Mouse (Mus musculus): ENCODE measurements around the gene Tmem178b. TPM values are rescaled to one million over a fixed set of nuclear protein-coding genes. Genes with fewer than 3 reads are reported as not detected.

Gene Tmem178b
- total RNA-seq, 2 experiments from 2014 or later, result not detected

DNA sequence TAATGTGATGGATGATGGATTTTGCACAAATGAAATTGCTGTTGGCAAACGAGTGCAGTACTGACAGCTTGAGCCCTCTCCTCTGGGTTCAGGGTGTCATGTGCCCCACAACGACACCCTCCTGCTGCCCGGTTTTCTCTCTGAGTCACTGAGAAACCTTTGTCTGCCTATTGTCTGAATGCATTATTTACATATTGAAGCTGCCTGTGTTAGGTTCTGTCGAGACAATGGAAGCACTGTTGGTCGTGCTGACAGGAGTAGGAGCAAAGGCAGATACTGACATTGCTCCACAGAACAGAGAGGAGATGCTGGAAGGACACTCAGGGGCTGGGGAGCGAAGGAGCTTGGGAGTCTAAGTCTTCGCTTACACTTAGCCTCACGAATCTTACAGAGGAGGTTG is 44.2 kb downstream of the Tmem178b start:
- ATAC-seq (replicated peaks; ENCODE audit: poor library complexity, severe bottlenecking), result no peak

DNA sequence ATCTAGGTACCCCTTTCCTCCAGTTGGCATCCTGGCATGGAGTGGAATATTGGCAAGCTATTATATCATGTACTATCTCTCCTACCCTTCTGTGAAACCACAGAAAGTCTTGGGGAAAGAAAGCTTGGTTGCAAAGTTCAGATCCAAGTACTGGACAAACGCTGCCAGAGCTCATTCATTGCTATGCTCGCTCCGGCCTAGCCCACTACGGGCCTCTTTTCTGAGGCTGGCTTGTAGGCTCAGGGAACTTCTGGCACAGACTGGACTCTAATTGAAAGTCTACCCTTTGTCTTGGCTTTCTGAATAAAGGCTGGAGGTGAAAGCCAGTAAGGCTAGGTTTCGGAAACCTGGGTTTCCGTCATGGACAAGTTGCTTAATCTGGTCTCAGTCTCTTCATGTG is 44.7 kb downstream of the Tmem178b start:
- no peak for ATAC-seq (replicated peaks; ENCODE audit: poor library complexity, severe bottlenecking)

DNA sequence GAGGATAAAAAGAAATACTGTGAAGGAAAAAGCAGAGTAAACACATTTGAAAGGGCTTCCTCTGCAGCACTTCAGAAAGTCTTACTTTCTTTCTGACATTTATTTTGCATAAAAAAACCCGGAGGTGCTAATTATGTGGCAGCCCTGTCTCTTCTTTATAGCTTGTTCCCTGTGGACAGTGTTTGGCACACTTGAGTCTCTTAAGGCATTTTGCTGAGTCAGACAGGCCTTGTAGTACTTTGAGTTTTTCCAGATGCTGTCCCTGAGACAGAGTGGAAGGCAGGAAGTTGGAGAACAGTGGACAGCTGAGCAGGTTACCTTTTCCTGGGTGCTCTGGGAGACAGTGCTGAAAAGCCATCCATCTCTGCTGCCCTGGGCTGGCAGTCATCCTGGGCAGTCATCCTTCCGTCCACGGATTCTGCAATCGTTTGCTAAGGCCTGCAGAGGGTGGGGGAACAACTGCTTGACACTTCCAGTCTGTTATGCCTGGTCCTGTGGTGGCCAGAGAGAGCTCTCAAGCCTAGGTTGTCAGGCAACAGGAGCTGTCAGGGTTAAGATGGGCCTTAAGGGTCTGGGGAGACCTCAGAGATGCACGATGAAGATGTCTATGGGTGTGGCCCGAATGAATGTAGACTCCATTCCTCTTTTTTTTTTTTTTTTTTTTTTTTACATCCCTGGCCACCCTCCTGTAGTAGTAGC is 46.1 kb downstream of the Tmem178b start:
- ATAC-seq (replicated peaks; ENCODE audit: poor library complexity, severe bottlenecking), result no peak

DNA sequence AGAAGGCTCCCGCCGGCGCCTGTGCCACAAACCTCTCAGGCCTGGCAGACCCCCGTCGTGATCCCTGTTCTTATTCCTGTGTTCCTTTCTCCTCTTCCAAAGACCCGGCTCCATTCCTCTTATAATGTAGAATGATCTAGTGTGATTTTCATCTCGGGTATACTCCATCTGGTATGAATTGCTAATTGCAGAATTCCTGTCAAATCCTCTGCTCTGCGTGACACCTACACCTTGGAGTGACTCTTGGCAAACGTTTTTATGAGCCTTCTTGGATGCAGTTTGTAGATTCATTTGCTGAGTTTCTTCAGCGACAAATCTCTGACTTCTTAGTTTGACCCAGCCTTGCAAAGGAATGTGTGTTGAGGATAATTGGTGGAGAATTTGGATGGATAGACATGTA is 53.4 kb downstream of the Tmem178b start:
- no peak for ATAC-seq (replicated peaks; ENCODE audit: poor library complexity, severe bottlenecking)

DNA sequence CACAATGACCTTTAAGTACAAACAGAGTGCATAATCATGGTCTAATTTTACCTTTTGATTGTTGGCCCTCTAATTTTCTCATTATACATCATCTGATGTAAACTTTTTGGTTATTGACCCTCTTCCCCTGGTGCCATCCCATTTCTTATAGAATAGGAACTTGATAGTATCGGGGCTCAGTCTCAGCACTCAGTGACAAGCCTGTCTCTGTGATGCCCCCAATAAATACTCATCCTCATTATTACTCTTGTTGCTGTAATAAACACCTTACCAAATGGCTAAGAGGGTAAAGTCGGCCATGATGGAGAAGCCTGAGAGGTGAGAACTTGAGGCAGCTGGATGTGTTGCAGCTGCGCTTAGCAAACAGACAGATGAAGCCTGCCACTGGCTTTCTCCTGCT is 63.5 kb downstream of the Tmem178b start:
- no peak for ATAC-seq (replicated peaks; ENCODE audit: poor library complexity, severe bottlenecking)

DNA sequence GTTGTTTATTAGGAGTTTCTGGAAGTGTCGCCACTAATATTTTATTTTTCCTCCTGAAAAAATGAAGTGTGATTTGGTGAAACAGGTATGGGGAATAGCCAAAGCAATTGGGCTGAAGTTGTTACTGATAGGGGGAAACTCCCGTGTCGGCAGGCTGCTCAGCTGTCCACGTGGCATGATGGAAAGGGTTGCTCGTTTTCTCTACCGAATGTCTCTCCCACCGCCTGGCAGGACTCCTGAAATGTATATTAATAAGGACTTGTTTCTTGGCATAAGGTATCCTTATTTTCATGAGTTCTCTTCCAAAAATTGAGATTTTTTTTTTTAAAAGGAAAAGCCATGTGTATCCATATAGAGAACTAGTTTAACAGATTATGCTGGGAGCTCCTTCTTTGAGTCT is 67.8 kb downstream of the Tmem178b start:
- ATAC-seq (replicated peaks; ENCODE audit: poor library complexity, severe bottlenecking), result no peak

DNA sequence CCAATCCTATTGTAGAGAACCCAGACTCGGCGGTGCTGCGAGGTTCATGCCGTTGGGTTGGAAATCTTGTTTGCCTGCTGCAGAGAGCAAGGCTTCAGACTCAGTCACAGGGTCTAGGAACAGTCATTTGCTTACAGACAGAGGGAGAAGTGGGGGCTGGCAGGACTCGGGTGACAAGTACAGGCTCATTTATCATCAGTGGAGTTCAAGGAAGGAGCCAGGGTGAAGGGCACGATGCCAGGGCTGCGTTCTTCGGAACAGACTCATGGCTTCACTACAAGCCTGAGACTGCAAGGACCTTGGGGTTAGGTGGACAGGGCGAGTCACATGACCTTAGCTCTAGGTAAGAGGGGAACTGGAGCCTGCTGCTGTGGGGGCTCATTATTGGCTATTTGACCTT is 71.8 kb downstream of the Tmem178b start:
- no peak for ATAC-seq (replicated peaks; ENCODE audit: poor library complexity, severe bottlenecking)

DNA sequence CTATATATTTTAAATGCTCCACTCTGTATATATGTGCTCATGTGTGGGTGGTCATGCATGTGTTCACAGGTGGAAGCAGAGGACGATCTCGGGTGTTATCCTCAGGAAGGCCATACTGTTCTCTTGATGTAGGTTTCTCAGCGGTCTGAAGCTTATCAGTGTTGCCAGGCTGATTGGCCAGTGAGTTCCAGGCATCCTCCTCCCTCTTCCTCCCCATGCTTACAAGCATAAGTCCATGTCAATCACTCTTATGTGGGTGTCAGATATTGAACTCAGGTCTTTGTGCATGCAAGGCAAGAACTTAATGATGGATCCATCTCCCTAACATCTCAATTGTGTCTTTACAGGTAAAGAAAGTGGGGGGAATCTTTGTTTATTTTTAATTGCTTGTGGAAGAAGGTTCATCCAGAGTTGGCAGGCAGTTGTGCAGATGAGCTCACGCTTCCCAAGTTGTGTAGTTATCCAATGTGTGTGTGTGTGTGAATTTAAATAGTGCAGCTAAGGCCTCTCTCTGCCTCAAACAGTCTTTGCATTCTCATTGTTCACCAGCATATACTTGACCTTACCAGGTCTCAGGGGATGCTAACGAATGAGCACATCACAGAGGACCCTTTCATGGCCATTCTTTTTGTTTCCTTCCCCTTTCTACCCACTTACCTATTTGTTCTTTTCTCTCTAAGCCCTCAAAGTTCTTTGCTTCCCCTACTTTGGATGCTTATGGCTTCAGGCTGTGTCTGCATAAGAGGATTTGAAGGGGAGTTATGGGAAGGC is 72.8 kb downstream of the Tmem178b start:
- no peak for ATAC-seq (replicated peaks; ENCODE audit: poor library complexity, severe bottlenecking)

DNA sequence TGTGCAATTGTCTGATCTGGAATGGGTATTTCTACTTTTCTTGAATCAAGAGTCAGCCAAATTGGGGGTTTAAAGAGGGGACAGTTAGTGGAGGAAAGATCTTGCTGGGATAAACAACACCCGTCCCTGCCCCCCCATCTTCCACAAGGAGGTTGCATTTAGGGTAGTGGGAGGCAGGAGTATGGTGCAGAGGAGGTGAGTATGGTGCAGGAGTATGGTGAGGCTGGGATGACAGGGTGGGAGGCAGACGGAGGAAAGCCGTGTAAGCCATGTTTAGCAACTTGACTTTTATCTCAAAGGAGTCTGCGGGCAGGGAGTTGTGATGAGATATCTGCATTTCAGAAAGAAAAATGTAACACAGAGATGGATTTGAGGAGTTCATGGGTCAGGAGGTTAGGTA is 73.5 kb downstream of the Tmem178b start:
- no peak for ATAC-seq (replicated peaks; ENCODE audit: poor library complexity, severe bottlenecking)

DNA sequence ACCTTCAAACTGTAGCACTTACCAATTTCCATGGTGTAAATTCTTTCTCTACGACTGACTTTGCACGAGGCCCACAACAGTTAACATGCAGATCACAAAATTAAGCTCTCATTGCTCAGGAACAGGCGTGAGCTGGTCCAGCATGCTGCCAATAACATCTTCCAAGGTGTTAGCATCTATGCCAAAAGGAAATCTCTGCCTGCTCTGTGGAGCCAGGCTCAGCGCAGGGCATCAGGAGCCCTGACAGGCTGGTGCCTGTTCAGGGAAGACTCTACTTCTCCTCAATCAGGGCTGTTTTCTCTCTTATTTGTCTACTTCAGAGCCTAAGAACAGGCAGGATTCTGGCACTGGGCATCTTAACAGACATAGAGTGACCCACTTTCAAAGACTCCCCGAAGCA is 80.9 kb downstream of the Tmem178b start:
- ATAC-seq (replicated peaks; ENCODE audit: poor library complexity, severe bottlenecking), result no peak

DNA sequence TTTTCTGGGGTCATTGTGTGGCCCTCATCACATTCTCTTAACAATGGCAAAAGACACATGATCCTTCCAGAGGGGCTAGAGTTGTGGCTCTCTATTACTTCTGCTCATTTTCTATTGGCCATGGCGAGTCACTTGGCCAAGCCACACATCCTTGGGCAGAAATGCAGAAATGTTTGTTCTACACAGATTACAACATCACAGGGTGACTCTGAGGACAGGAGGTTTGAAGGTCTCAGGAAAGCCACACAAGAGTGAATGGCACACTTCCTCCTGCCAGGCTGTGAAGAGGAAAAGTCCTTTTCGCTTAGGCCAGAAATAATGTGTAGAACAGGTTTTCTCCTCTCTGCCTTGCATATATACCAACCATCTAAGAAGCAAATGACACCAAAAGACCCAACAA is 82.1 kb downstream of the Tmem178b start:
- no peak for ATAC-seq (replicated peaks; ENCODE audit: poor library complexity, severe bottlenecking)

DNA sequence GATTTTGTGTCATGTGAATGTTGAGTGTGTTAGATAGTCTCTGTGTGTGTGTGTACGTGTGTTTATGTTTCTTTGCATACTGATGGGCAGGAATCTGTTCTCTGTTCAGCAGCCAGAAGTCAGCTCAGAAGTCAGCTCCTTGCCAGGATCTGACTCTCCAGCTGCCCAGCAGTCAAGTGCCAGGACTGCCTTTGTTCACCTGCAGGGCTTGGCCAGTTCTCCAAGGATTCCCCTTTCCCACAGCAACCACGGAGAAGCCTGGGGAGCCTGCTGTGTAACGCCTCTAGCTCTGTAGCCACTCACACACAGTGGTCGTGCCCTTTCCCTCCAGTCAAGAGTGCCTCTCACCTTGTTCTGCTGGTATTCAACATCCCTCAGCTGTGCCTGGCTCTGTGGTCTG is 91.5 kb downstream of the Tmem178b start:
- ATAC-seq (replicated peaks; ENCODE audit: poor library complexity, severe bottlenecking), result no peak

DNA sequence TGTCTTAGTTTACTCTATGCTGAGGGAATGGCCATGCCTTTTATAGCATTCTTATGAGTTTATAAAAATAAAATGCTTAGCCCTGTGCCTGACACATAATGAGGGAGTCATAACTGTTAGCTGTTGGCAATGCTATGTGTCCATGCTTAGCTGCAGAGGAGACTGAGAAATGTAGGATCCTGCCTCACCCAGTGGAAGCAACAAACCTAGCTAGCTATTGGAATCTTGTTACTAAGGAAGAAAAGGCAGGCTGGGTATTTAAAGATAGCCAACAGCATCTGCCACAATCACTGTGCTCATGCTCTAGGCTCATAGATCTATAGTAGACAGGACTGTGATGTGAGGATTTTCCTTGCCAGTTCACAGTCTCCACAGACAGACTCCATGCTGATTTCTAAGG is 97.2 kb downstream of the Tmem178b start:
- no peak for ATAC-seq (replicated peaks; ENCODE audit: poor library complexity, severe bottlenecking)

DNA sequence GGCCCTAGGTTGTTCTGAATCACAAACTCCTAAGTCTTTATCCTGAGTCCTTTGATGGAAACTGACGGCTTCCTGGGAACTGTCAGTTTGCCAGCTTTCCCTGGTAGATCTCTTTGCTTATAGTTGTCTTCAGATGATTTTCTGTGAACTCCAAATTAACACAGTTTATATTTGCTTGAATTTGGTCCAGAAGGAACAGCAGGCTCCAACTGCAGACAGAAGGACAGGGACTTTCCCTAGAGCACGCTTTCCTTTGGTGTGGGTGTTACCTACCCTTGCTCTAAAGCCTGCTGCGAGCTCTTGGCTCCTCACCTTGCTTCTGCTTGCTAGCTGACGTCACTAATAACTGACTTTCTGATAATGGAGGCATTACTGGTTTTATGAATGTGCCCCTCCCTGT is 105.9 kb downstream of the Tmem178b start:
- ATAC-seq (replicated peaks; ENCODE audit: poor library complexity, severe bottlenecking), result no peak

DNA sequence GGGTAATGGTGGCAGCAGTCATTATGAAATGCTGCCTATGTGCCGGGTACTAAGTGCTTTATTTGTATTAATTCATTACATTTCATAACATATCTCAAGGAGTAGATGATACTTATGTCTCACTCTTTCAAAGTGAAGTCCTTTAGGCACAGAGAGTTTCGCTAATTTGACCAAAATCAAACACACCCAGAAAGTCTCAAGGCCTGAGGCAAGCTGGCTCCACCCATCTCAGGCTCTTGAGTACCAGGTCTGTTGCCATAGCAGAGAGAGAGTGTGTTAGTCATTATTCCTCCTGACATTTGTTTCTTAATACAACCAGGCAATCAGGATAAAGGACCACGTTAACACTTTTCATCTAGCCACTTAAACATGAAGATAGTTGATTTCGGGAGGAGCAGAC is 117.7 kb downstream of the Tmem178b start:
- ATAC-seq (replicated peaks; ENCODE audit: poor library complexity, severe bottlenecking), result no peak

DNA sequence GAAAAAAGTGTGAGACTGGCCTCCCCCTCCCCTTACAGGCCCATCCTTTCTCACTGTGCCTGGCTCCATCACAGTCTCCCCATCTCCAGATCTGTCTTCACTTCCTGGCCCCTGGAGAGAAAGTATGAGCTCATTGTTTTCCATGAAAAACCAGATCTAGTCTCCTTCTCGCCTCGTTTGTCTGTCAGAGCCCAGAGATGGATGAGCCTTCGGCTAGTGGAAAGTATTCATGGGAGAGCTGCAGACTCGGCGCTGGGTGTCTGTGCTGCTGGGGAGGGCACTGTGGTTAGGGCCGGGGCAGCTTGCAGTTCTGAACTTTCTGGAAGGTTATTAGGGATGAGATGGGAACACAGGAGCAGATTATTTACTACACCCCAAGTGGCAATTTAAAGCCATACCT is 118.9 kb downstream of the Tmem178b start:
- no peak for ATAC-seq (replicated peaks; ENCODE audit: poor library complexity, severe bottlenecking)

DNA sequence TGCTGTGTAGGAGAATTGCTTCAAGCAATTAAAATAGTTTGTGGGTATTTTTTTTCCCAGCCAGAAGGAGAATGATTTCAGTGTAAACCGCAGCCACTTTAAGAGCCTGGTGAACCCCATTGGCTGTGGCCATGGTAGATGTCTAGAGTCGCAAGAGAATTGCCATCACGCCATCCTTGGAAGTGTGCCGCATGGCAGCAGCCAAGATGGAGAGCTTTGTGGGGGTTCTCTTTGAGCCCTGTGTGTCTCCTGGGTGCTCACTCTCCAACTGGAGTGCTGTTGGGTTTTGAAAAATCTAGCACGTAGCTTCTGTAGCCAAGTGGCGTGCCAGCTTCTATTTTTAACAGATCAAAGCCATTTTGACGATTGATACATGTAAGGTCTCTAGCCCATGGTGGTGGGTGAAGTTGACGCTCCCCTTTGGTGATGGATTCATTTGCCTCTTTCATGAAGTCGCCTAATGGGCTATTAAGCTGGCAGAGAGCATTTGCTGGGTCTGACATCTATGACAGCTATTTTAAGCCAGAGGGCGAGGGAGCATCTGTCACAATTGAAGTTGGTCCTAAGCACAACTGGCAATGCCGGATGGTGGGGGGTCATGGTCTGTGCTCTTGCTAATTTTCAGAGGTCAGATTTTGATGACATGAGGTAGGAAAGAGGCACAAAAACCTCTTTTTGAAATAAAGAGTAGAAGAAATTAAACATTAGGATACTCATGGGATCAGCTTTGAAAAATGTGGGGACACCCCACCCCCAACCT is 133.1 kb downstream of the Tmem178b start:
- ATAC-seq (replicated peaks; ENCODE audit: poor library complexity, severe bottlenecking), result no peak

DNA sequence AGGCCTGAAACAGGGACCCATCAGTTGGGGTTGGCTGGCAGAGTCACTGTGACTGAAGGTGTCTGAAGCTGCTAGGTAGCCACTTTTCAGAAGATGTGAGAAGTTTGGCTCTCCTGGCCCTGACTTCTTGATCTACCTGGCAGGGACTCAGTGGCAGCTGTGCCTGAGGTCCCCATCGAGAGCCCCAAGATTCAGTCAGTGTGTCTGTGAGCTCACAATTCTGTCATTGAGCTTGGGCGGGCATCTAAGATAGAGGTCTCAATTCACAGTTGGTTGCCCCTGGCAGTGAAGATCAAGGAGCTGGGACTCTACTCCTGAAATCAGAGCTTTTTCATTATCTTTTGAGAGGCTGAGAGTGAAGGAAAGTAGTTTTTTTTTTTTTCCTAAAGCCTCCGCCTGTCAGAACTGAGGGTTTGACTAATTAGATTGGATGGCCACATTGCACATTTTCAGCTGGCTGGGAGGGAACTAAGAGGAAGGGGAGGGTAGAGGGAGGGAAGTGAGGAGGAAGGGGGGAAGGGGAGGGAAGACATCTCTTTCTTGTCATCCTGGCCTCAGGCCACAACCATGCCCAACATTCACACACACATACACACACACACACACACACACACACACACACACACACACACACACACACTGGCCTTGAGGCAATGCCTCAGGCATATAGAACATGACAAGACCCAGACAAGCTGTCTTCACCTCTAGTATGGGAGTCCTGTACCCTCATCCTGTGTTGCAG is 135.3 kb downstream of the Tmem178b start:
- no peak for ATAC-seq (replicated peaks; ENCODE audit: poor library complexity, severe bottlenecking)

DNA sequence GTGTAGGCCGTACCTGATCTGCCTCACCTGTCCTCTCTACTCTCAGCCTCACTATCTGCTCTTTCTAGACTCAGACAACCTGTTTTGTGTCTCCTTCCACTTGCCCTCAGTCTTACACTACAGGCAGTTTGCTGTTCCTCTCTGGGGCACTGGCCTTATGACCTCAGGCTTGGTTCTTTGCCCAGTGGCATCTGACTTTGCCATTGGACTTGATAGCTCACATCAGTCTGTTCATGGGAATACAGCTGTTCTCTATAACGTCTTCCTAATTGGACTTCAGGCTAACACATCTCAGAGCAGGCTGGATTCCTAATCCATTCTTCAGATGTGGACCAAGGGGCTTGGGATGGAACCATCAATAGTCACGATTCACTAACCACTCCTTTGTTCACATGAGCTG is 136.6 kb downstream of the Tmem178b start:
- no peak for ATAC-seq (replicated peaks; ENCODE audit: poor library complexity, severe bottlenecking)

DNA sequence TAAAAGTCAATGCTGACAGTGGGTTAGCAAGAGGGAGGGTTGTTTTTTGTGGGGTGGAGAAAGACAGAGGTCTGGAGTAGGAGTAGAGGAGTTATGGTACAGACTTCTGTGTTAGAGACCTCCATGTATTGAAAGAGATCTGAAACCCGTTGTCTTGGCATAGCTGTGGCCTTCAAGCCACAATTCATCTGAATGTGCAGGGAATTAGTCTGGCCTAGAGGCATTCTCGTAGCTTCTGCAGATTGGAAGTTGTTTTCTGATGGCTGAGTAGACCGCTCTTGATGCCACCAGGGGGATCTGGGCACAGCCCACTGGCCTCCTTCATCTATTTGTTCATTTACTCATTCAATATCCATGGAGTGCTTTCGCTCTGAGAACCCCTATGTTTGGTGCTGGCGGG is 138.0 kb downstream of the Tmem178b start:
- no peak for ATAC-seq (replicated peaks; ENCODE audit: poor library complexity, severe bottlenecking)

DNA sequence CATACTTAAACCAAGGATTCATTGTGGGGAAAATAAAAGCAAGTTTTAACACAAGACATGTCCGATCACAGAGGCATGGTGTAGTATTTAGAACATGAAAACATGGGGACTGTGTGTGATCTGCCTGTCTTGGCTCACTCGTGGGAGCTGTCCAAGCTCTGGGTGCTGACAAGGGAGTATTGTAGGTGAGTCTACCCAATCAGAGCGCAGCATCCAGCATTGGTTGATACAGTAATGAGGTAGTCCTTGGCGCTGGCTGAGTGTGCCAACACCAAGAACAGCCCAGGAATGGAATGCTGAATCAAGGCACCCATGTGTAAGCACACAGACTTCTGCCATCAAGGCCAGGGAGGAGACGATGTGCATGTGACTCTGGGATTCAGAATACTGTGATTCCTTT is 138.5 kb downstream of the Tmem178b start:
- no peak for ATAC-seq (replicated peaks; ENCODE audit: poor library complexity, severe bottlenecking)

Data from granulocyte monocyte progenitor cell, adult 5-6 weeks (primary cell).